Mouse (Mus musculus) C3H10T1/2 (cell line): ENCODE data around the gene Ncstn. TPM values are rescaled to one million over a fixed set of nuclear protein-coding genes. Genes with fewer than 3 reads are reported as not detected.

Experiments used
- polyA plus RNA-seq, 2 experiments: library from polyadenylated mRNA; unstranded; fragments of >200 nt; fragmentation: generic; extraction: Trizol; gene quantifications; one replicate each; pipeline ENCODE4 v1.2.1; 2012; ENCODE audit warnings: missing spikeins in 2 of 2

Ncstn gene
- 10 to 100 TPM in 1 of 2 experiments, 1 to 10 TPM in 1; 9.3 to 52.9 TPM for polyA plus RNA-seq

DNA sequence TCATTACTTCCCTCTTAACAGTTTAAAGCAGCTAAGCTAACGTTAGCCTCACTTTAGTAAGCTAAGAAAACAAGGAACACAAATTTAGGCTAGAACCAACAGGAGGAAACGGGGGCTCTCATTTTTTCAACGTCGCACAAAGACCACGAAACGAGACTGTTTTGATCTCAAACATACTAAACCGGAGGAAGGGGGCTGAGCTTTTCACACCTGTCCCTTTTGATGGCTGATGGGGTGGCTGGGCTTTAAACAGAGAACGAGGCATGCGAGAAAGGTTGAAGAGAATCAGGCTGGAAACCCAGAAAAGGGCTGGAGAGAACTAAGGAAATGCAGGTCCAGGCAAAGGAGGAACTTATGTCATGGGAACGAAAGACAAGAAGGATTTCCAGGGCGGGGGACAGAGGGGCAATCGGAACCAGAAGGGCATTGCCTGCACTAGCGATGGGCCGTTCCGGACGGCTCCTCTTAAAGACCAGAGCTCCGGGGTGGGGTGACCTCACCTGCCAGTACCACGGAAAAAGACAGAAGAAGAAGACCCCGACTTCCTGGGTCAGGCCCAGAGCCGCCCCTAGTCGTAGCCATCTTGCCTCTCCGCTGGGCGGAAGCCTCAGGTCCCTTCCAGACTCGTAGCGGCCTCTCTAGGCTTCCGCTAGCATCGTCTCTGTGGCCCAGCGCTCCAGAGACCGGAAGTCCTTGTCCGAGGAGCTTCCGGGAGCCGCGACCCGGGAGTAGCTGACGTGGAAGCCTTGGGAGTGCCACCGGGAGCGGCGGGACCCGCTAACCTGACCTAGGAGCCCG lies at the start of gene Ncstn, which contains the start of gene Copa:
TSS of gene Ncstn (minus strand) at position 695 of the 798 bp plus-strand sequence.
TSS of gene Copa (plus strand) at position 429 of the 798 bp plus-strand sequence.

DNA sequence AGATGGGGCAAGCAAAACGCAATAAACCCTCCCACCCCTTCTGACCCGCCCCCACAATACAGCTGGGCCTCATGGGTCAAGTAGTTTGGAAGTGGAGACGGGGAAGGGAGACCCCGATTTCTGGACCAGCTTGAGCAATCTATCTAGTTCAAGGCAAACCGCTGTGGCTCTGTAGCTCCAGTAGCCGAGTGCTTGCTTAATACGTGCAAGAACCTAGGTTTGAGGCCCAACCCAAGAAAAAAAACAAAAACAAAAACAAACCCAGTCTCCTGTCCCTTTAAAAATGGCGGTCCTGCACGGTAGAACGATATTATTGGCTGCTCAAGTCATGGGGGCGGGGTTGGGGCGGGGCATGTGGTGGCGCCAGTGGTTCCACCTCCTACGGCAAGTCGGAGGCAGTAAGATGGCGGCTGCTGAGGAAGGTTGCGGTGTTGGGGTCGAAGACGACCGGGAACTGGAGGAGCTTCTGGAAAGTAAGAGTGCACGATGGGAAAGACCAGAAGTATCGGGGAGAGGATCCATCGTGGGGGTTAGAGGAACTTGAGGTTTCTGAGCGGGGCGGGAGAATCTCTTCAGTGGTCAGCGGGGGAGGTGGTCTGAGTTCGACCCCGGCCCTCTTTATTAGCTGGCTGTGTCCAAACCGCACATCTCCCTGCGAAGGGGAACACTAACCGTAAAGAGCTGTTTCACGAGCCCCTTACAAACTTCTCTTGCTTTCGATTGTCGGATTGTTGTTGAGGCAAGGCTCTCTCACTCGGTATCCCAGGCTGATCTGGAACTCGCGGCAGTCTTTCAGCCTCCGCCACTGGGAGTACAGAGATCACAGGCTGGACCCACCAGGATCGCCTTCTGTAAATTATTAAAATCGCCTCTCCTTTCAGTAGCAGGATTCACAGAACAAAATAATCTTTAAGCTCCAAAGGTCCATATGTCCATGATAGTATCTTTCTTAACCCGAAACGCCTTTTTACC lies 44.1 kb upstream of the Ncstn start, which contains the start of gene Pex19:
TSS of gene Pex19 (plus strand) at position 380 of the 972 bp plus-strand sequence.

DNA sequence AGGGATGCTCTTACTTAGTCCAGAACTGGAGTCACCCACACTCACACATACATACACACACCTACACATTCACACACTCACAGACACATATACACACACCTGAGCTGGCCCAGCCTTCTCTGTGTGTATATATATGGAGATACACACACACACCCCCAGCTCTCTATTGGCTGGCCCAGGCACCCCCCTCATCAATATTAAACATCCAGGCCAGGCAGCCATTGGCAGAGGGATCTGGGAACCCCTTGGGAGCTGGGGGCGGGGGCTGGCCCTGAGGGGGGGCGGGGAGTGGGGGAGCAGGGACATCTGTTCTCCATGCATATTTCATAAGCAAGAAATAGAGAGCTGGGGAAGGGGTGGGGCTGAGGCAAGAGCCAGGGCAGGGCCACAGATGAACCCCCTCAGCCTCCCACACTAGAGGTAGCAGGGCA lies 25.1 kb downstream of the Ncstn start, which contains the start of gene Nhlh1:
TSS of gene Nhlh1 (minus strand) at position 83 of the 431 bp plus-strand sequence.

GRCm38 (mm10) chr1:172028394-172029275 lies 54.0 kb downstream of the Ncstn start, which contains the start of gene Vangl2:
Gene Vangl2 (minus strand): TSS chr1:172028444.

Other genes starting within 250 kb of the Ncstn start
- not detected for gene Cd84, start 243.1 kb downstream of the Ncstn start, polyA plus RNA-seq
- not detected for gene Gm10521, start 187.1 kb downstream of the Ncstn start, polyA plus RNA-seq
- under 1 TPM in 1 of 2 experiments, not detected in 1; under 0.01 TPM for gene Slamf6, start 165.3 kb downstream of the Ncstn start, polyA plus RNA-seq
- gene Vangl2, start 54.4 kb downstream of the Ncstn start, polyA plus RNA-seq = 1 to 10 TPM; 1.4 to 5.0 TPM
- not detected for gene Nhlh1, start 25.2 kb downstream of the Ncstn start, polyA plus RNA-seq
- 100 to 1,000 TPM in 1 of 2 experiments, 10 to 100 TPM in 1; 49.1 to 154 TPM for gene Copa, start 266 bp downstream of the Ncstn start, polyA plus RNA-seq
- gene Pex19, start 44.0 kb upstream of the Ncstn start, polyA plus RNA-seq = 10 to 100 TPM; 22.3 to 50.0 TPM
- 10 to 100 TPM in 1 of 2 experiments, 1 to 10 TPM in 1; 8.8 to 50.5 TPM for gene Dcaf8, start 65.3 kb upstream of the Ncstn start, polyA plus RNA-seq
- gene Pea15a, start 124.0 kb upstream of the Ncstn start, polyA plus RNA-seq = 10 to 100 TPM; 38.3 to 71.0 TPM
- under 1 TPM; 0.02 to 0.40 TPM for gene Casq1, start 137.1 kb upstream of the Ncstn start, polyA plus RNA-seq
- gene Atp1a4, start 175.6 kb upstream of the Ncstn start, polyA plus RNA-seq = not detected
- 10 to 100 TPM; 24.5 to 59.9 TPM for gene Igsf8, start 178.8 kb upstream of the Ncstn start, polyA plus RNA-seq
- under 1 TPM in 1 of 2 experiments, not detected in 1; 0.02 TPM for gene Atp1a2, start 215.3 kb upstream of the Ncstn start, polyA plus RNA-seq
- under 1 TPM; under 0.01 to 0.19 TPM for gene Kcnj9, start 246.5 kb upstream of the Ncstn start, polyA plus RNA-seq